Mouse (Mus musculus) liver, embryonic 16.5 days (tissue): ENCODE measurements around the gene Spaca3. TPM values are rescaled to one million over a fixed set of nuclear protein-coding genes. Genes with fewer than 3 reads are reported as not detected.

Source experiments
- ATAC-seq: fragments of 200-750 bp; cut with Nextera tagmentation; 2 replicates; pipeline ENCODE4 v1.8.0; 2017; ENCODE audit warnings: low read depth, mild to moderate bottlenecking, moderate number of reproducible peaks, moderate library complexity
- H3K27ac ChIP-seq: fragments of 300-500 bp; sonication (generic); 2 replicates; pipeline ENCODE4 v1.5.1; 2014; ENCODE audit warnings: mild to moderate bottlenecking, low read length
- H3K27me3 ChIP-seq: fragments of 300-500 bp; sonication (generic); 2 replicates; pipeline ENCODE4 v1.6.1; 2014; ENCODE audit warnings: low read depth, low read length, mixed read lengths; ENCODE audit not compliant: control insufficient read depth, insufficient read depth
- H3K36me3 ChIP-seq: fragments of 300-500 bp; sonication (generic); 2 replicates; pipeline ENCODE4 v1.6.1; 2014; ENCODE audit warnings: mild to moderate bottlenecking; ENCODE audit not compliant: control insufficient read depth, insufficient read depth
- H3K4me1 ChIP-seq: fragments of 300-500 bp; sonication (generic); 2 replicates; pipeline ENCODE4 v1.6.1; 2014; ENCODE audit warnings: low read depth, low read length, mixed read lengths; ENCODE audit not compliant: control insufficient read depth
- H3K4me2 ChIP-seq: fragments of 300-500 bp; sonication (generic); 2 replicates; pipeline ENCODE4 v1.6.1; 2014; ENCODE audit warnings: low read depth, low read length, mixed read lengths
- H3K4me3 ChIP-seq: fragments of 300-500 bp; sonication (generic); 2 replicates; pipeline ENCODE4 v1.5.1; 2014; ENCODE audit warnings: low read depth, mild to moderate bottlenecking, low read length
- H3K9ac ChIP-seq: fragments of 300-500 bp; sonication (generic); 2 replicates; pipeline ENCODE4 v1.6.1; 2014; ENCODE audit warnings: low read depth, low read length
- H3K9me3 ChIP-seq: fragments of 300-500 bp; sonication (generic); replicated peaks from 2 replicates; pipeline ENCODE4 v1.6.1; 2016; ENCODE audit warnings: low read length; ENCODE audit not compliant: control insufficient read depth
- WGBS: fragments of 180-500 bp; shearing (Covaris S2); extraction: QIAGEN DNeasy Blood & Tissue Kit; methylation state at CpG from one replicate; pipeline ENCODE4 v1.1.7; 2014; ENCODE audit not compliant: insufficient replicate concordance; 5-methylcytosine and 5-hydroxymethylcytosine counted together
- polyA plus RNA-seq: library from polyadenylated mRNA; unstranded; fragments of >200 nt; fragmentation: Nextera tagmentation; extraction: Ambion mirVana; gene quantifications from 2 replicates; pipeline ENCODE4 v1.2.1, GENCODE M21; 2015

The Spaca3 gene
- polyA plus RNA-seq, 1 experiment from 2014 or later: not detected

DNA sequence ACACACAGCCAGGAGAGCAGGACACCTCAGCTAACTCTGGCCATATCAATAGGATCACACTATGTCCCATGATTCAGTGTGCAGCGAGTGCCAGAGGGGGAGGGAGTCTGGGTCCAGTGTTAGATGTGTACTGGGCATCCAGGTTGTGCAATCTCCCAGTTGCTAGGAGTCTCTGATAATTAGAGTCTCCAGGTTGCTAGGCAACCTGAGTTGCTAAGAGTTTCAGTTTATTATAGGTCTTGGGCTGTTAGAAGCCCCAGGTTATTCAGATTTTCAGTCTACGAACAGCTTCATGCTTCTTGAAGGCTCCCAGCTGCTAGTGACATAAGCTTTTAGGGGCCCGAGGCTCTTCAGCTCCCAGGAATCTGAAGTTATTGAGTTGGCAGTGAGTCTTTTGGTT, 5.2 kb upstream of the Spaca3 start:
- H3K4me3 ChIP-seq: no peak overlapping the region
- H3K36me3 ChIP-seq: no peaks in the 10 kb centered on the region
- no peak for ATAC-seq
- H3K27ac ChIP-seq: no peak overlapping the region
- peaks cover 29% of the 10 kb centered on the region for H3K4me1 ChIP-seq
- 58% methylated on average over 3 of the region's 3 CpGs for WGBS
- H3K27me3 ChIP-seq: no peaks in the 10 kb centered on the region
- H3K9ac ChIP-seq: no peak overlapping the region
- no peaks in the 10 kb centered on the region for H3K9me3 ChIP-seq
- H3K4me2 ChIP-seq: no peak overlapping the region

DNA sequence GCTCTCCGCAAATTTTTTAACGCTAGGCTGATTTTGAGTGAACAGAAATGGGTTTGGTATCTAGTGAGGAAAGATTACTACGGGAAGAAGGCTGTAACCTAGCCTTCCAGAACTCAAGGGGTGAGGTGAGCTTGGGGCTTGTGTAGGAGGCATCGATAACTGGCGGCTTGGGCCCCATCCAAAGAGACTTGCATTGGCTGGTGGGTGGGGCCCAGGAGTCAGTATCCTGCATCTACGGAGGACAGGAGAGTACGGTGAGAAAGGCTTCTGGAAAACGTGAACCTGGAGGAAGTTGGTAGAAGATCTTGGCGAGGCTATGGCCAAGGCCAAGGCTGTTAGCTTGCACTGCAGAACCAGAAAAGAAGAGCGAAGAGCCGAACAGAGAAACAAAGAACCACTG, 3.7 kb upstream of the Spaca3 start:
- H3K4me3 ChIP-seq: no peak overlapping the region; the same call in 1 of the 2 replicates
- ATAC-seq: peak; percentile 23; the same call in 1 of the 2 replicates
- peak overlapping the region; percentile 34 for H3K4me2 ChIP-seq
- no peaks in the 10 kb centered on the region for H3K36me3 ChIP-seq
- H3K27ac ChIP-seq: peak overlapping the region; percentile 29; the same call in 1 of the 2 replicates
- H3K9ac ChIP-seq: no peak overlapping the region
- WGBS: 68% methylated on average over 11 of the region's 11 CpGs
- H3K27me3 ChIP-seq: no peaks in the 10 kb centered on the region; the same call in 1 of the 2 replicates
- H3K9me3 ChIP-seq: no peaks in the 10 kb centered on the region
- peaks cover 30% of the 10 kb centered on the region for H3K4me1 ChIP-seq

DNA sequence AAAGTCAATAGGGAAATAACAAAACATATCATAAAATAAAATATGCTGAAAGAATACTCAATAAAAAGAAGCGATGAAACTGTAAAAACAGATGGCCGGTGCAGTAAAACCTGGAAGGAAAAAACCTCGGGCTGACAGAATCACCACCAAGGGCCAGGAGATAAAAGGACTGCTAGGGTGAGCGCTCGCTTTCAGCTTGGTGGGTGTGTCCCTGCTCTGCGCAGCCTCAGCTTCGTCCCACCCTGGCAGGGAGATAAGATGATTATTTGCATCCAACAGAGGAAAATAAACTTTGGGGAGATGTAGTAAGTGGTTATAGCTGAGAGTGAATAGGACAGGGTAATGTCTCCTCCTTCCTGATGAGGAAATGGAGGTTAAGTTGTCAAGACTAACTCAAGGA, 3.3 kb upstream of the Spaca3 start:
- no peak overlapping the region; the same call in 1 of the 2 replicates for H3K4me3 ChIP-seq
- no peaks in the 10 kb centered on the region for H3K36me3 ChIP-seq
- no peaks in the 10 kb centered on the region for H3K9me3 ChIP-seq
- 11% methylated on average over 7 of the region's 7 CpGs for WGBS
- no peaks in the 10 kb centered on the region; the same call in 1 of the 2 replicates for H3K27me3 ChIP-seq
- H3K9ac ChIP-seq: no peak overlapping the region
- peak overlapping the region; percentile 34 for H3K4me2 ChIP-seq
- peaks cover 33% of the 10 kb centered on the region for H3K4me1 ChIP-seq
- ATAC-seq: peak; percentile 95
- peak overlapping the region; percentile 29; the same call in 1 of the 2 replicates for H3K27ac ChIP-seq

DNA sequence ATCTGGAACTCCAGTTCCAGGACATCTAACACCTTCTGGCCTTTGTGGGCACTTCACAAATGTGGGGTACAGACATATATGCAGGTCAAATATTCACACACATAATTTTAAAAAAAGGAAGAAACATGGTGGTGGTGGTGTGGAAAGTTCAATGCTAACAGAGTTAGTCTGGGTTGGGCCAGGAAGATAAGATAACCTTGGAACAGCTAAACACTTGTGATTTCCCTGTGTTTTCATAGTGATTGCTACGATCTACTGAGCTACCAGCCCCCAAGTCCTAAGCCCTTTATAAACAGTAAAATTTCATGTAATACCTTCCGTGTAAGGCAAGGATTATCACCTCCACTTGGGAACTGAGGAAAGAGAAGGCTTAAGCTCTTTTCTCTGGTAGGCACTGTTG, 1.3 kb upstream of the Spaca3 start:
- WGBS: 38% methylated on average over 2 of the region's 2 CpGs
- Histone ChIP-seq H3K27me3 (no peaks in the 10 kb centered on the region; the same call in 1 of the 2 replicates), H3K4me2 (no peak overlapping the region), H3K27ac (no peak overlapping the region), H3K36me3 (no peaks in the 10 kb centered on the region), H3K4me1 (peaks cover 33% of the 10 kb centered on the region), H3K9me3 (no peaks in the 10 kb centered on the region), H3K4me3 (no peak overlapping the region), H3K9ac (no peak overlapping the region)
- no peak for ATAC-seq

DNA sequence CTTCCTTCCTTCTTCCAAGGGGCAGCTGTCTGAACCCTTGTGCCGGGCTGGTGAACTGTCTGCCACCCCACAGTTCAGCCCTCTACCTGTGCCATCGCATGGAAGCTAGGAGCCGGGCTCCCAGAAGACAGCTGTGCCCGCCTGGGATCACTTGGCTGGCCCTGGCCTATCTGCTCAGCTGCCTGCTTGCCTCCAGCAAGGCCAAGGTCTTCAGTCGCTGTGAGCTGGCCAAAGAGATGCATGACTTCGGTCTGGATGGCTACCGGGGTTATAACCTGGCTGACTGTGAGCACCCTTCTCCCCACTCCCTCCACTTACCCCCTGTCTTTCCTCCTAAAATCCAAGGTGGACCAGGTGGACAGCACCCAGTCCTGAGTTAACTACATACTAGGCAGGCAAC, 4.8 kb downstream of the Spaca3 start:
- no peak overlapping the region for H3K9ac ChIP-seq
- no peaks in the 10 kb centered on the region; the same call in 1 of the 2 replicates for H3K27me3 ChIP-seq
- H3K27ac ChIP-seq: no peak overlapping the region
- no peak overlapping the region for H3K4me3 ChIP-seq
- no peak for ATAC-seq
- no peak overlapping the region for H3K4me2 ChIP-seq
- H3K4me1 ChIP-seq: peaks cover 4% of the 10 kb centered on the region
- no peaks in the 10 kb centered on the region for H3K9me3 ChIP-seq
- H3K36me3 ChIP-seq: no peaks in the 10 kb centered on the region
- 78% methylated on average over 7 of the region's 7 CpGs for WGBS

DNA sequence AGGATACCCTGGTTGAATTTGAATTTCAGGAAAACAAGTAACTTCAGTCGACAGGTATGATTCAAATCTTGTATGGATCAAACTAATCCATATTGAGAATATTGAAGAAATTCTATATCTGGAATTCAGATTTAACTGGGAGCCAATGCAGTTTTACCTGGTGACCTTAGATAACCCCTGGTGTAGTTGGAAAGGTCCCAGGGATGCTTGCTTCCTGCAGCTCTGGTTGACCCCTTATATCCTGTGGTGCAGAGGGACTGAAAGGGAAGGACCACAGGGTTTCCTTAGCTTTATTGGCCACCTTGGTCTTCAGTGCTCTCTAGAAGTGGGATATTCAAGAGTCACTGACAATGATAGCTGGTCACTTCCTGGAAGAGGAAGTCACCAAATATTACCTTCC, 9.9 kb downstream of the Spaca3 start:
- no peak for ATAC-seq
- Histone ChIP-seq H3K27me3 (no peaks in the 10 kb centered on the region), H3K27ac (no peak overlapping the region), H3K4me1 (peaks cover 27% of the 10 kb centered on the region), H3K9me3 (no peaks in the 10 kb centered on the region), H3K4me3 (no peak overlapping the region), H3K4me2 (no peak overlapping the region), H3K36me3 (no peaks in the 10 kb centered on the region), H3K9ac (no peak overlapping the region)
- WGBS: 65% methylated on average over 1 of the region's 1 CpGs

DNA sequence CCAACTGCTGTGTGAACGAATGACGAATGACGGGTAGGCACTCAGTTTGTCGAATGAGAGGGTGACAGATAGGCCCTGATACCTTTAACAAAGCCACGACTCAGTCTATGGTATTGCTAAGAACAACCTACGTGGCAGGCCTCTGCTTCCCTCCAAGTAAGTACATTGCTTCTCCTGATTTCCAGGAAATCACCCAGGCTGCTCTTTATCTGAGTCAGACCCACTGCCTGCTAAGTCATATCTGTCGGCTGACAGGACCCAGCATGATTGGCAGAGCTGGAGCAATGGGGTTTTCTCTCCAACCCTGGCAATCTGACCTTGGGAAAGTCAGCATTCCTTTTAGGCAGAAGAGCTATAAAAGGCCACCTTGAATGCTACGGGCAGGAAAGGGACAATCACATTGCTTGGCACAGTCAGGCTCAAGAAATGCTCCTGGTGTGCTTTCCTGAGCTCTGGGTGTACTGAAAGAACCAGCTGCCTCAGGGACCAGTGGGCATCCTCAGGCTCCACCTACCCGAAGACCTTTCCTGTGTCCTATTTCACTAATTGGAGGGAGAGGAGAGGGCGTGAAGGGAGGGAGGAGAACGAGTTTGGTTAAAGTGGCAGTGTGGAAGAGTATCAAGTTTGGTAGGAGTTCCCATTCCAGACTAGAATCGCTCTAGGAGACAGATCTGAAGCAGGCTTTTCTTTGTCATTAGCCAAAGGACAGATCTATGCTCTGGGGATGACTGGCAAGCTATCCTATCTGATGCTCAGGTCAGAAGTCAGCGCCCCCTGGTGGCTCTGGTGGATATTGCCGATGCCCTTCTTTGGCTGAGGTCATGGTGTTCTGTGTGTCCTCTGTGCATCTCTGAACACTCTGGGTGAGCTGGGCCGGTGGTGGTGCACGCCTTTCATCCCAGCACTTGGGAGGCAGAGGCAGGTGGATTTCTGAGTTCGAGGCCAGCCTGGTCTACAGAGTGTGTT, 14.6 kb downstream of the Spaca3 start:
- H3K4me1 ChIP-seq: peaks cover 31% of the 10 kb centered on the region
- H3K36me3 ChIP-seq: no peaks in the 10 kb centered on the region
- H3K9me3 ChIP-seq: no peaks in the 10 kb centered on the region
- peak overlapping the region; percentile 94 for H3K27ac ChIP-seq
- peak overlapping the region; percentile 35 for H3K4me3 ChIP-seq
- ATAC-seq: peak; percentile 96
- 31% methylated on average over 17 of the region's 17 CpGs for WGBS
- peak overlapping the region; percentile 41 for H3K9ac ChIP-seq
- H3K27me3 ChIP-seq: no peaks in the 10 kb centered on the region
- H3K4me2 ChIP-seq: peak overlapping the region; percentile 63

DNA sequence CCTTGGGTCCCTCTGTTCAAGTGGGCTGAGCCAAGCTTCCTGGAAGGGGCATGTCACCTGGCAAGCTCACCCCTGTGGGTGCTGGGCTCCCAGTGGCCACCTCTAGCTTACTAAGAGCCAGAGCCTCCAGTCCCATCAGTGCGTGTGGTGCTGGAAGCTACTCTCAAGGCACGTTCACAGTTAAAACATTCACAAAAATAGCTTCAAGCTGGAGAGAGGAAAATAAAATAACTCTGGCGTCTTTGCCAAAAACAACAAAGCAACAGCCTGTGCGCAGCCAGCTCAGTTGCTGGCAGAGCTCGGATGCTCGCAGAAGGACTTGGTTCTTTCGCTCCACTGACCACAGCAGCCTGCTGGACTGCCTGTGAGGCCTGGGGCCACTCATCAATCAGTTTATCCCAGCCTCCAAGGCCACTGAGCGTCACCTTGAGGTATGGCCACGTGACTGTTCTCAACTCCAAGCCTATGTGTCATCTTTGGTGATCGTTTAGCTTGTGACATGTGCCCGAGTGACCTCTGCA, 19.0 kb downstream of the Spaca3 start:
- Histone ChIP-seq H3K9ac (no peak overlapping the region), H3K36me3 (no peaks in the 10 kb centered on the region), H3K4me2 (no peak overlapping the region), H3K4me3 (no peak overlapping the region), H3K4me1 (peaks cover 11% of the 10 kb centered on the region), H3K27me3 (no peaks in the 10 kb centered on the region), H3K27ac (no peak overlapping the region), H3K9me3 (no peaks in the 10 kb centered on the region)
- WGBS: 64% methylated on average over 11 of the region's 11 CpGs
- ATAC-seq: no peak

DNA sequence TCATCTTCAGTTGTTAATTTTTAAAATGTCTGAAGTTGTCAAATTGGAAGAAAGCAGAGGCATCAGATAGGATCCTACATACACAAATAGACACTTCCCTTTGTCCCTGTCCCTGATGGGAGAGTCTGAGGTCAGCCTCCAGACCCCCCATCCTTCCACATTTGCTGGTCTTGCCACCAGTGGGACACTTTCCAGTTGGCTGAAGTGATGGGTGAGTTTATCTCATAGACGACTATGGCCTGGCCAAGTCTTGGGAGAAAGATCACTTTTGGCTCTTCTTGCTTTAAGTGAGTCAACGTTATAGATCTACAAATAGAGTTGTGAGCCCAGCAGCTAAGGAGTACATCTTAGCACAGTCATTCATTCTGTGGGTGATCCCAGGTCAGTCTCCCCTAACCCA, 19.9 kb downstream of the Spaca3 start:
- Histone ChIP-seq H3K4me2 (no peak overlapping the region), H3K9ac (no peak overlapping the region)
- 52% methylated on average over 2 of the region's 2 CpGs for WGBS

More for the DNA sequence above, 19.9 kb downstream of the Spaca3 start:
- no peak for ATAC-seq
- Histone ChIP-seq H3K4me1 (peaks cover 4% of the 10 kb centered on the region), H3K4me3 (no peak overlapping the region), H3K9me3 (no peaks in the 10 kb centered on the region), H3K36me3 (no peaks in the 10 kb centered on the region), H3K27ac (no peak overlapping the region), H3K27me3 (no peaks in the 10 kb centered on the region)
